Mouse (Mus musculus): ENCODE measurements at regions not wholly inside any gene's neighbourhood (a gene's known extent, or its start where the extent isn't known, plus 50 kb on each side); places are given as distances from the start of the nearest gene placed in this dataset.

DNA sequence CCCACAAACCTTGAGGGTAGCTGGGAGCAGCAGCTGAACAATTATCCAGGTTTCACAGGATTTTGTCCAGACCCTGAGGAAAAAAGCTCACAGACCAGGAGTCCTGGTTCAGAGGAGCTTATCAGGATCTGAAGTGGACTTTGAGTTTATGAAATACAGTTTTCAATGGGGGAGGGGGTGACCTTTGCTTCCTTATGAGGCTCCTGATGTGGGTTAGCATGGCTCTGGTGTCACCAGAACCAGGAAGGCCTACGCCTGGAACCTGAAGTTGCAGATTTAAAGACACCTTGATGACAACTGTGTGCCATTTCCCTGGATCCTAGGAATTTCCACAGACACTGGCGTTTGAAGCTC, 364.7 kb downstream of the Btg1 start:
- H3K27ac ChIP-seq = peak overlapping the region; percentile 72
- no peak for ATAC-seq
- no peak overlapping the region for H3K9ac ChIP-seq (replicated peaks)
- no peaks in the 10 kb centered on the region for H3K9me3 ChIP-seq
- WGBS = 62% methylated on average over 2 of the region's 2 CpGs
- no peaks in the 10 kb centered on the region for H3K27me3 ChIP-seq
- H3K4me2 ChIP-seq (replicated peaks) = no peak overlapping the region
- H3K4me3 ChIP-seq (replicated peaks) = no peak overlapping the region
- H3K4me1 ChIP-seq (replicated peaks) = peaks cover 24% of the 10 kb centered on the region
- no peaks in the 10 kb centered on the region for H3K36me3 ChIP-seq

DNA sequence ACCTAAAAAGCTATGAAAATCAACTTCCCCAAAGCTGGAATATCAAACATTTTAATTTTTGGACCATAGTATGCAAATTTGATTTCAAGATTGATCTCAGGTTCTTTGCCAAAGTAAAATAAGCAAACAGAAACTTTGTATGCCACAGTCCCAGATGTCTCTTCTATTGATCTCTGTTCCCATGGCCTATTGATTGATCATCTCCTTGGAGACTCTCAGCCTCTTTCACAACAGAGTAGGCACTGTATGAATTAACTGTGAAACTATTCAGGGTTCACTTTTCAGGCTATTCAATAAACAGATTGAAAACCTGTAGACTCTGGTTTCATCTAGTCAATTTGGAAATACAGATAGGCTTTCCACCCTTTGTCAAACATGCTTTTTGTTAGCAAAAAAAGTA, 384.1 kb downstream of the Btg1 start:
- Histone ChIP-seq H3K4me1 (replicated peaks) (no peaks in the 10 kb centered on the region), H3K4me3 (replicated peaks) (no peak overlapping the region), H3K27me3 (no peaks in the 10 kb centered on the region), H3K9ac (replicated peaks) (no peak overlapping the region), H3K36me3 (no peaks in the 10 kb centered on the region), H3K4me2 (replicated peaks) (no peak overlapping the region), H3K9me3 (no peaks in the 10 kb centered on the region; the same call in 1 of the 2 replicates), H3K27ac (no peak overlapping the region)
- no peak for ATAC-seq

DNA sequence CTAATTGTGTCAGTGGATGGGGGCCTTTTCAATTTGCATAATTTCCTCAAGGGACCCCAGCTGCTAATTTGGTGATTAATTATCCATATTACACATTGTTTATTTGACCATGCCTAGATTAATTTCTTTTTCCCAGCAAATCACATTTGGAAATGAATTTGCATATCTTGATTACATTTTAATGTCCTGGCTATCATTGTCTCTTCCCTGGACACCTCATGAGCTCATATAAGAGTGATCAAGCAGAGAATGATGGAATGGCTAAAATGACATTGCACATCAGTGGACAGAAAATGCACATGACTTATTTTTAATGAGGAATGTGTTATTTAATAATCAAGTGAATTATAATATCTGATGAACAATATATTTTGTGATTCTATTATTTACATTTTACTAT, 392.1 kb downstream of the Btg1 start:
- Histone ChIP-seq H3K4me1 (replicated peaks) (no peaks in the 10 kb centered on the region), H3K36me3 (no peaks in the 10 kb centered on the region), H3K27me3 (no peaks in the 10 kb centered on the region), H3K4me2 (replicated peaks) (no peak overlapping the region), H3K27ac (no peak overlapping the region), H3K9ac (replicated peaks) (no peak overlapping the region), H3K9me3 (peaks cover 3% of the 10 kb centered on the region; the same call in 1 of the 2 replicates), H3K4me3 (replicated peaks) (no peak overlapping the region)
- ATAC-seq = no peak

DNA sequence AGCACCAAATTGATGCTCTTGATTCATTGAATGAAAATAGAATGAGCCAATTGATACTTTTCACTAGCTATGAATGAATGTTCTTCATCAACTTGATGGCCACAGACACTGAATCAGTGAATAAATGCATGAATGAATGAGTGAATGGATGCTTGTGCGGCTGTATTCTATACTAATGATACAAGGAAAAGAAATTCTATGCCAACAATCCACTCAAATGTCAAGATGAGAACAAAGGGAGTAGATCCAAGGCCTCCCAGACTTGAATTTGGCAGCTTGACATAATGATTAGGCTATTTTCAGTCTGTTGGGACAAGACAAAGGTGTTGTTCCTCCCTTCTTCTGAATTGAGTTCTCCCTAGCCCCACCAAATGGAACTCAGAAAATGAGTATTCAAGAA, 393.1 kb downstream of the Btg1 start:
- 54% methylated on average over 1 of the region's 1 CpGs for WGBS
- Histone ChIP-seq H3K36me3 (no peaks in the 10 kb centered on the region), H3K9me3 (peaks cover 3% of the 10 kb centered on the region; the same call in 1 of the 2 replicates), H3K27ac (no peak overlapping the region), H3K4me2 (replicated peaks) (no peak overlapping the region), H3K27me3 (no peaks in the 10 kb centered on the region), H3K9ac (replicated peaks) (no peak overlapping the region), H3K4me3 (replicated peaks) (no peak overlapping the region), H3K4me1 (replicated peaks) (no peaks in the 10 kb centered on the region)
- no peak for ATAC-seq

DNA sequence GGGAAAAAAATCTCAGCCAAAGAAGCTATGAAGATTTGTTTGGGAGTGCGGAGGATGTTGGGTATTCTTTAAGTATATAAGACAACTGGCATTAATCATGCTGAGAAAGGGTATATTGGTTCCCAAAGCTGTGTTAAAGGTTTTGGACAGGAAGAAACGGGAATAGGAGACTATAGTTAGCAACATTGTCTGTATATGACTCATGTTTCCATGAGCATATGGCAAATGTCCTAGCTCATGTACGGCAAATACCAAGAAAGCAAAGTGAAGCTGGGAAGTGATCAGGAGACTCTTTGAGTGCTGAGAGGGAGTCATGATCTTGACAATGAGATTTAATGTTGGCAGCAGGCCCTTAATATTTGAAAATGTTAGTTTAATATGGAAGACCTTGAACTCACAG, 401.8 kb downstream of the Btg1 start:
- H3K4me3 ChIP-seq (replicated peaks) = no peak overlapping the region
- H3K36me3 ChIP-seq = no peaks in the 10 kb centered on the region
- no peaks in the 10 kb centered on the region for H3K4me1 ChIP-seq (replicated peaks)
- no peaks in the 10 kb centered on the region for H3K9me3 ChIP-seq
- H3K27me3 ChIP-seq = no peaks in the 10 kb centered on the region
- no peak overlapping the region for H3K4me2 ChIP-seq (replicated peaks)
- no peak for ATAC-seq
- H3K9ac ChIP-seq (replicated peaks) = no peak overlapping the region
- WGBS = 92% methylated on average over 3 of the region's 3 CpGs
- no peak overlapping the region for H3K27ac ChIP-seq

DNA sequence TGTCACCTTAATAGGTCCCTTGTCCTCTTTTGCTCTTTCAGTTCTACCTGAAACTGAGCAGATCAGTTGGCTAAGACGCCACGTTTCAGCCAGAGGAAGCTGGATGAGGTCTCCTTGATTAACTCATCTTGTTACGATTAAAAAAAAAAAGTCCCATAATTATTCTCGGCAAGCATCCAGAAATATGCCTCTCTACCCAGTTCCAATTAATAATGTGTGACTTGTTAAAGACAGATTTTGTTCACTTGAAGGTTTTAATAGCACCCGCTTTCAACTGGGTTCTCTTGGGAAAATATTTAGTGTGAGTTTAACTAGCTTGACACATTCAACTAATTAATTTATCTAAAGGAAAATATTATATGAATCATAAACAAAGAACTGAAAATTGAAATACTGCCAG, 412.0 kb downstream of the Btg1 start:
- no peak overlapping the region for H3K27ac ChIP-seq

DNA sequence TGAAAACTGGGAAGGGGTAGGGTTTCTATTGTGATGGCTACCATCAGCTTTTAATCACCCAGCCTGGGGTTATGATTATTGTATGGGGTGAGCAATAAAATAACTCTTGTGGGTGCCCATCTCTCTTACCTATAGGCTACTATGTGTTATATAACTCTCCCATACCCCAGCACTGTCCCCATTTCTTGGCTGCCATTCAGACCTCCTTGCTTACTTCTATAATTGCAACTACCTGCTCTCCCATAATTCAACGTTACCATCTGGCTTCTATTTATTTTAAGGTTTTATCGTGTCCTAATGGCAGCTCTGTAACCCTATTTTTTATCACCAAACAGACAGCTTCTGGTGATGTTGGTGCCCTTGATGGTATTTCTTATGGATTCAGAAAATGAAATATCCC, 414.2 kb downstream of the Btg1 start:
- 94% methylated on average over 2 of the region's 2 CpGs for WGBS
- Histone ChIP-seq H3K9me3 (no peaks in the 10 kb centered on the region), H3K27me3 (no peaks in the 10 kb centered on the region), H3K4me2 (replicated peaks) (no peak overlapping the region), H3K36me3 (no peaks in the 10 kb centered on the region), H3K9ac (replicated peaks) (no peak overlapping the region), H3K4me1 (replicated peaks) (no peaks in the 10 kb centered on the region), H3K4me3 (replicated peaks) (no peak overlapping the region), H3K27ac (no peak overlapping the region)
- ATAC-seq = no peak

More for the DNA sequence above, 412.0 kb downstream of the Btg1 start:
- H3K4me2 ChIP-seq (replicated peaks) = no peak overlapping the region
- H3K9me3 ChIP-seq = no peaks in the 10 kb centered on the region
- H3K36me3 ChIP-seq = no peaks in the 10 kb centered on the region
- WGBS = 90% methylated on average over 5 of the region's 5 CpGs
- H3K27me3 ChIP-seq = no peaks in the 10 kb centered on the region
- no peak for ATAC-seq
- no peak overlapping the region for H3K4me3 ChIP-seq (replicated peaks)
- H3K9ac ChIP-seq (replicated peaks) = no peak overlapping the region
- H3K4me1 ChIP-seq (replicated peaks) = no peaks in the 10 kb centered on the region

DNA sequence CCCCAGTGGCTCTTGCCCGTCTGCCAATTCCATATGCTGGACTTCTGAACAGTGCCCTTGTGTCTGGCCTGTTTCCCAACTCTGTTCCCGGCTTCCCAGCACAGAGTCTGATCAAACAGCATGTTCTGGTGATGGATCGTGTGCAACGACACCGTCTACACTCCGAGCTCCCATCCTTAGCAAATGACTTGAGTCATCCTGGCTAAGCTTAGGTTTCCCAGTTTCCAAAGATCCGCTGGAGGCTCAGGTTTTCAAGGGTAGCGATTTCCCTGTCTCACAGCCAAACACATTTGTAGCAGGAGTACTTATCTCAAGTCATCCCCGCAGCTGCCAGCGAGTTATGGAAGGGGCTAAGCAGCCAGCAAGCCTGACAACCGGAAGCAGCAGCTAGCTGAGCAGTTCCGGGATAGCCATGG, 418.6 kb downstream of the Btg1 start:
- whole genome bisulfite sequencing = 81% methylated on average over 12 of the region's 12 CpGs
- H3K36me3 ChIP-seq = no peaks in the 10 kb centered on the region
- H3K4me2 ChIP-seq (replicated peaks) = no peak overlapping the region
- no peak overlapping the region for H3K4me3 ChIP-seq (replicated peaks)
- no peaks in the 10 kb centered on the region for H3K4me1 ChIP-seq (replicated peaks)
- no peak overlapping the region for H3K9ac ChIP-seq (replicated peaks)
- H3K27me3 ChIP-seq = no peaks in the 10 kb centered on the region
- ATAC-seq = no peak
- H3K27ac ChIP-seq = no peak overlapping the region
- no peaks in the 10 kb centered on the region for H3K9me3 ChIP-seq

DNA sequence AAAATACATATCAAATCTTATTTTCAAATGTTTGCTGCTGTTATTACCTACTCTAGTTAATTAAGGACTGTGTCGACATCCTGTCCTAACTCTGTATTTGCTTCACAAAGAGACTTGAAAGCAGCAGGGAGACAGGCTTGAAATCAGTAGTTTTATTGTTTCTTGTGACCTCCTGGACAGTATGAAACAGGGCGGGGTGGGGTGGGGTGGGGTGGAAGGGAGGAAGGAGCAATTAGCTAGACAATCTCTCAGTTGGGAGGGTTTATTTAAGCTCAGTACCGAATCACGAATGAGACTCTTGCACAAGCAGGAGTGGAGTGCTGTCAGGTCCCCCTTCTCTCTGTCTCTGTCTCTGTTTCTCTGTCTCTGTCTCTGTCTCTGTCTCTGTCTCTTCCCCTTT, 421.2 kb downstream of the Btg1 start:
- no peak overlapping the region for H3K9ac ChIP-seq (replicated peaks)
- no peaks in the 10 kb centered on the region for H3K4me1 ChIP-seq (replicated peaks)
- no peak overlapping the region for H3K27ac ChIP-seq
- no peaks in the 10 kb centered on the region for H3K36me3 ChIP-seq
- no peaks in the 10 kb centered on the region for H3K9me3 ChIP-seq
- 55% methylated on average over 4 of the region's 4 CpGs for WGBS
- no peaks in the 10 kb centered on the region for H3K27me3 ChIP-seq
- no peak for ATAC-seq
- H3K4me3 ChIP-seq (replicated peaks) = no peak overlapping the region
- no peak overlapping the region for H3K4me2 ChIP-seq (replicated peaks)

DNA sequence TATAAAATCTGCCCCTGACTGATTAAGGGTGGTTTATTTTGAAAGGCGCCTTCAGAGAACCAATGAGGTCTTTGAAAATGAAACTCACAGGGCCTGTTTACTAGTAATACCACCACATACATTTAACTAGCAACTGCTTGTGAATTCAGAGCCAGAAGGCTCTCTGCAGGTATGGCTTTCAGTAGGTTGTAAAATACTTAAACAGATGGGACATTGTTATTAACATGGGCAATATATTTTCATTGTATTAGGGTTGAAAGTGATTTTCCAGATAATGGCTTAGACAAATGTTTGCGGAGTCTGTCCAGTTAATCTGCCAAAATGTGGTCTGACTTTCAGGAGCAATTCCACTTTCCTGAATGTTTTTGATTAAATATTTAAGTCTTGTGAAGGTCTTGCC, 430.8 kb downstream of the Btg1 start:
- Histone ChIP-seq H3K9ac (replicated peaks) (no peak overlapping the region), H3K4me3 (replicated peaks) (no peak overlapping the region), H3K9me3 (peaks cover 10% of the 10 kb centered on the region; the same call in 1 of the 2 replicates), H3K27ac (no peak overlapping the region), H3K4me2 (replicated peaks) (no peak overlapping the region), H3K4me1 (replicated peaks) (no peaks in the 10 kb centered on the region), H3K27me3 (no peaks in the 10 kb centered on the region), H3K36me3 (no peaks in the 10 kb centered on the region)
- WGBS = 93% methylated on average over 2 of the region's 2 CpGs
- no peak for ATAC-seq

DNA sequence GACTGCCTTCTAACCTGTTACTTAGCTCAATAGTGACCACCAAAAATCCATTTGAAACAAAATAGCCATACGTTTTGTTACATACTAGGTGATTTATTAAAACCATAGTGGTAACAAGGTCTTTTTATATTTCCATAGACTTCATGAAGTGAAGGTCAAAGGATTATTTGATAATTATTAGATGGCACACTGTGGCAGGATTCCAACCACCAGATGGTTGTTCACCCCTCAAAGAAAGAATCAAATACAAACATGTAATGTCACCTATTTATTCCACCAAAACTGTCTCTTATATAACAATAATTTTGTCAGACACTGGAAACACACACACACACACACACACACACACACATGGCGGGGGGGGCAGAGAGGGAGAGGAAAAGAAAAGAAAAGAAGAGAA, 431.2 kb downstream of the Btg1 start:
- no peak for ATAC-seq
- Histone ChIP-seq H3K9ac (replicated peaks) (no peak overlapping the region), H3K36me3 (no peaks in the 10 kb centered on the region), H3K4me2 (replicated peaks) (no peak overlapping the region), H3K4me3 (replicated peaks) (no peak overlapping the region), H3K27ac (no peak overlapping the region), H3K27me3 (no peaks in the 10 kb centered on the region), H3K9me3 (peaks cover 10% of the 10 kb centered on the region; the same call in 1 of the 2 replicates), H3K4me1 (replicated peaks) (no peaks in the 10 kb centered on the region)
- WGBS = 85% methylated on average over 2 of the region's 2 CpGs

DNA sequence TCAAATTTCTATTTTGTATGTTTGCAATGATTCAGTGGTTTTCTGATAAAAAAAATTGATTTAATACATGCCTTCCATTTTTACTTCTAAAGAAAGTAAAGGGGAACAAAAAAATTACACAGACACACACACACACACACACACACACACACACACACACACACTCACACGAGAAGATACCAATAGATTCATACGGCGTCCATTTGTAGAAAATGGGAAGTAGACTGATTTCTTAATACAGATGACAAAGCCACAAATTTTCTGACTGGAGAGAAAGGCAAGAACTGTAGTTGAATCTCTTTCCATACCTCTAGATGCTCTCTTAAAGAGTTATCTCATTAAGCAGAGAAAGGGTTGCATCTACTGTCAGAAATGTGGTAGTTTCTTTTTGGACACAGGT, 424.9 kb upstream of the Dcn start:
- Histone ChIP-seq H3K27me3 (no peaks in the 10 kb centered on the region), H3K4me1 (replicated peaks) (no peaks in the 10 kb centered on the region), H3K9ac (replicated peaks) (no peak overlapping the region), H3K27ac (no peak overlapping the region), H3K9me3 (no peaks in the 10 kb centered on the region), H3K4me2 (replicated peaks) (no peak overlapping the region), H3K36me3 (no peaks in the 10 kb centered on the region), H3K4me3 (replicated peaks) (no peak overlapping the region)
- no peak for ATAC-seq
- WGBS = 97% methylated on average over 3 of the region's 3 CpGs

DNA sequence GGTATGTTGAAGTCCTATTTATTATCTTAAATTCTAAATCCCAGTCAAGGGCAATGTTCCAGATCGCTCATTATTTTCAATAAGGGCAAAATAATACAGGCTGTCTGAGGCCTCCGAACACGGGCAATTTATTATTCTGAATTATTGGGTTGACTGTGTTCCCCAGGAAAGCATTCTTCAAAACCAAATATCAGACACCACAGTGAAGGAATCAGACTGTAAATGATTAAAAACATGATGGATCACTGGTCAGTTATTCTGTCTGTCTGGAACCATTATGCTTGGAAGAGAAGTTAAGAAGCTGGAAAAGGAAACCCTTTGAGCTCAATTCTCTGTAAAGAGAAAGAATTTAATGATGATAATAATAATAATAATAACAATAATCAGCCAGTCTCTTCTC, 417.4 kb upstream of the Dcn start:
- Histone ChIP-seq H3K4me1 (replicated peaks) (peaks cover 2% of the 10 kb centered on the region; the same call in 1 of the 2 replicates), H3K9me3 (no peaks in the 10 kb centered on the region), H3K4me3 (replicated peaks) (no peak overlapping the region), H3K27me3 (no peaks in the 10 kb centered on the region), H3K4me2 (replicated peaks) (no peak overlapping the region), H3K9ac (replicated peaks) (no peak overlapping the region), H3K36me3 (no peaks in the 10 kb centered on the region), H3K27ac (no peak overlapping the region)
- WGBS = 61% methylated on average over 3 of the region's 3 CpGs
- no peak for ATAC-seq
